In genomic region chr2:179976295-179976627, GRCm38 (mm10) we compare ENCODE assay signal across 7 mouse cellular contexts. TPM values are rescaled to one million over a fixed set of nuclear protein-coding genes. Genes with fewer than 3 reads are reported as not detected.
A peak's percentile ranks its signal among the peaks of the same experiment; 100 is the strongest.
DNase-seq lines count a peak whose midpoint lies in the region; ATAC-seq and TF ChIP-seq lines count a peak whose summit lies in the region.

No protein-coding gene starts in this region.

- H3K4me3 ChIP-seq in lung, embryonic 16.5 days (ENCODE audit: low read length), result peak overlapping the region; percentile 86
- H3K4me3 ChIP-seq in embryonic fibroblast, embryonic 13.5 days (ENCODE audit: insufficient read depth, low read length), result peak overlapping the region; percentile 16; the same call in 1 of the 2 replicates
- H3K4me3 ChIP-seq in limb, embryonic 10.5 days, result peak overlapping the region; percentile 81
- H3K4me3 ChIP-seq in small intestine, adult 2 months (ENCODE audit: low read depth, low read length), result peak overlapping the region; percentile 98

- no peaks in the 10 kb centered on the region for H3K27me3 ChIP-seq in lung, embryonic 16.5 days (ENCODE audit: control insufficient read depth, insufficient read depth, low read depth, low read length)
- no peaks in the 10 kb centered on the region for H3K27me3 ChIP-seq in limb, embryonic 10.5 days (ENCODE audit: low read depth, poor library complexity, severe bottlenecking)
- H3K27me3 ChIP-seq in small intestine, adult 2 months (ENCODE audit: control insufficient read depth, insufficient read depth, low read length), result no peaks in the 10 kb centered on the region

- peak overlapping the region; percentile 98 for H3K4me2 ChIP-seq in lung, embryonic 16.5 days (ENCODE audit: low read depth, low read length)

- WGBS in lung, embryonic 16.5 days, result under 1% methylated on average over 31 of the region's 54 CpGs
- 9% methylated on average over 54 of the region's 54 CpGs for WGBS in limb, embryonic 10.5 days
- 1% methylated on average over 54 of the region's 54 CpGs for WGBS in small intestine, adult 2 months

- TF ChIP-seq POLR2A in embryonic fibroblast, embryonic 13.5 days (IDR thresholded peaks at IDR 0.05; ENCODE audit: low read depth, low read length), result no peak; the same call in 1 of the 2 replicates
- no peak for TF ChIP-seq POLR2A in small intestine, adult 2 months (IDR thresholded peaks at IDR 0.05; ENCODE audit: low read depth, low read length)

- H3K4me1 ChIP-seq in lung, embryonic 16.5 days (replicated peaks; ENCODE audit: control insufficient read depth, insufficient read depth, low read length), result peaks cover 35% of the 10 kb centered on the region
- H3K4me1 ChIP-seq in embryonic fibroblast, embryonic 13.5 days (ENCODE audit: control insufficient read depth, insufficient read depth, low read length), result peaks cover 15% of the 10 kb centered on the region
- H3K4me1 ChIP-seq in limb, embryonic 10.5 days, result peaks cover 56% of the 10 kb centered on the region
- H3K4me1 ChIP-seq in small intestine, adult 2 months (ENCODE audit: control insufficient read depth, insufficient read depth, insufficient read length, low read length), result peaks cover 23% of the 10 kb centered on the region; the same call in 1 of the 2 replicates

- peak overlapping the region; percentile 80 for H3K27ac ChIP-seq in lung, embryonic 16.5 days (ENCODE audit: low read length)
- H3K27ac ChIP-seq in embryonic fibroblast, embryonic 13.5 days (ENCODE audit: insufficient read depth, low read length), result no peak overlapping the region
- H3K27ac ChIP-seq in limb, embryonic 10.5 days, result peak overlapping the region; percentile 99
- H3K27ac ChIP-seq in small intestine, adult 2 months (ENCODE audit: insufficient read depth, low read depth, low read length), result peak overlapping the region; percentile 89

- TF ChIP-seq CTCF in embryonic fibroblast, embryonic 13.5 days (IDR thresholded peaks at IDR 0.05; ENCODE audit: borderline replicate concordance, insufficient read depth, low read length), result no peak
- no peak for TF ChIP-seq CTCF in small intestine, adult 2 months (IDR thresholded peaks at IDR 0.05; ENCODE audit: extremely low read depth, insufficient read length, insufficient replicate concordance, low read depth, low read length)

- peak overlapping the region; percentile 97 for H3K9ac ChIP-seq in lung, embryonic 16.5 days (ENCODE audit: low read length)

- ATAC-seq in lung, embryonic 16.5 days (ENCODE audit: low read depth), result peak; percentile 53

- no peaks in the 10 kb centered on the region for H3K36me3 ChIP-seq in lung, embryonic 16.5 days (ENCODE audit: control insufficient read depth, insufficient read depth, low read length)
- H3K36me3 ChIP-seq in limb, embryonic 10.5 days, result no peaks in the 10 kb centered on the region
- H3K36me3 ChIP-seq in small intestine, adult 2 months (ENCODE audit: control insufficient read depth, insufficient read depth, low read length), result no peaks in the 10 kb centered on the region

- no peaks in the 10 kb centered on the region; the same call in 1 of the 2 replicates for H3K9me3 ChIP-seq in lung, embryonic 16.5 days (ENCODE audit: control insufficient read depth, low read length)
- no peaks in the 10 kb centered on the region for H3K9me3 ChIP-seq in limb, embryonic 10.5 days (replicated peaks)

- no peak for DNase-seq in lung, postnatal 14 days
- no peak for DNase-seq in limb, embryonic 10.5 days (ENCODE audit: low spot score)
- no peak for DNase-seq in thymus, postnatal 36 days
- no peak for DNase-seq in layer of hippocampus, postnatal 10 days (ENCODE audit: low spot score in 2 of 2)

RNA-seq across cellular contexts. Expression of gene Taf4, which starts 0.2 kb away (rescaled TPM):
- polyA plus RNA-seq in lung, embryonic 16.5 days (2015; fragmentation: Nextera tagmentation; extraction: Ambion mirVana), result 3.0 and 3.5 TPM in 2 replicates
- 10.4 and 11.5 TPM in 2 replicates for polyA plus RNA-seq in embryonic fibroblast, embryonic 13.5 days (2011; ENCODE audit: insufficient read length, low read depth, missing spikeins)
- polyA plus RNA-seq in limb, embryonic 10.5 days (2016; fragmentation: Nextera tagmentation; extraction: Ambion mirVana), result 2.7 and 3.3 TPM in 2 replicates
- polyA plus RNA-seq in small intestine, adult 2 months (2012; rRNA removed), result 8.2 and 14.4 TPM in 2 replicates
- 10 to 100 TPM; 18.7 to 19.0 TPM for total RNA-seq in layer of hippocampus, postnatal 10 days (2021)

RNA-seq across cellular contexts. Expression of gene Lsm14b, which starts 48.5 kb away (rescaled TPM):
- 4.6 and 5.0 TPM in 2 replicates for polyA plus RNA-seq in lung, embryonic 16.5 days (2015; fragmentation: Nextera tagmentation; extraction: Ambion mirVana)
- 54.7 and 63.3 TPM in 2 replicates for polyA plus RNA-seq in embryonic fibroblast, embryonic 13.5 days (2011; ENCODE audit: insufficient read length, low read depth, missing spikeins)
- 8.1 and 9.1 TPM in 2 replicates for polyA plus RNA-seq in limb, embryonic 10.5 days (2016; fragmentation: Nextera tagmentation; extraction: Ambion mirVana)
- polyA plus RNA-seq in small intestine, adult 2 months (2012; rRNA removed), result 10.7 and 23.7 TPM in 2 replicates
- total RNA-seq in layer of hippocampus, postnatal 10 days (2021), result 100 to 1,000 TPM; 129 to 134 TPM

Comparison
In these comparisons a context has a peak if more than half of its experiments do, and no peak if none do; other contexts are left out.
1. H3K4me3 ChIP-seq: peak in every context shown above with its lines; median percentile 98 in small intestine, adult 2 months; 86 in lung, embryonic 16.5 days; 81 in limb, embryonic 10.5 days; 16 in embryonic fibroblast, embryonic 13.5 days.